Mouse (Mus musculus) megakaryocyte-erythroid progenitor cell, adult 5-6 weeks (primary cell): ENCODE results near the gene Ooep. TPM values are rescaled to one million over a fixed set of nuclear protein-coding genes. Genes with fewer than 3 reads are reported as not detected.
"Not testable (repeated sequence)": the region's sequence is repeated elsewhere in the genome, so short reads cannot be mapped to it uniquely, and the experiment has no call there.

ENCODE experiments used
- ATAC-seq: replicated peaks from 2 replicates; pipeline ENCODE4 v1.8.0; 2016; ENCODE audit warnings: mild to moderate bottlenecking, inconsistent platforms; ENCODE audit not compliant: severe bottlenecking, poor library complexity, low FRiP score, low TSS enrichment
- total RNA-seq, 2 experiments: library from RNA; stranded (forward) in 1 of 2; stranded (reverse) in 1 of 2; fragments of 200-1000, 215-1000 nt in 1 of 2; fragments of >200 nt in 1 of 2; fragmentation: Nextera tagmentation in 1 of 2; gene quantifications; 2 replicates each; pipeline ENCODE4 v1.2.3; 2014 to 2017

Gene Ooep
- total RNA-seq, 2 experiments from 2014 or later: not detected

- no peak for ATAC-seq
Measured at GRCm38 (mm10) chr9:78369349-78369748, 9.2 kb downstream of the Ooep start.

- ATAC-seq: no peak
Measured at GRCm38 (mm10) chr9:78368671-78369293, 9.7 kb downstream of the Ooep start.

- ATAC-seq: not testable (repeated sequence)
Measured at GRCm38 (mm10) chr9:78367959-78368358, 10.6 kb downstream of the Ooep start, which contains the start of gene Dppa5a. Gene Dppa5a, minus strand, starts transcription at chr9:78368177.

- peak; percentile 61; the same call in 1 of the 2 replicates for ATAC-seq
Measured at GRCm38 (mm10) chr9:78365850-78366544, 12.5 kb downstream of the Ooep start.

- ATAC-seq: no peak
Measured at GRCm38 (mm10) chr9:78364701-78365100, 13.8 kb downstream of the Ooep start.

GRCm38 (mm10) chr9:78363374-78363773 lies 15.2 kb downstream of the Ooep start:
- no peak for ATAC-seq

GRCm38 (mm10) chr9:78360484-78360872 lies 18.0 kb downstream of the Ooep start:
- ATAC-seq: no peak

GRCm38 (mm10) chr9:78359750-78360483 lies 18.6 kb downstream of the Ooep start:
- ATAC-seq: no peak

- ATAC-seq: peak; percentile 77
Measured at GRCm38 (mm10) chr9:78358053-78358452, 20.5 kb downstream of the Ooep start.

GRCm38 (mm10) chr9:78355611-78356010 lies 22.9 kb downstream of the Ooep start, which contains the start of gene Gsta2:
Gene Gsta2, minus strand, starts transcription at chr9:78355788.
- ATAC-seq: no peak

GRCm38 (mm10) chr9:78354665-78355578 lies 23.6 kb downstream of the Ooep start:
- ATAC-seq: no peak

- peak; percentile 75 for ATAC-seq
Measured at GRCm38 (mm10) chr9:78351504-78352220, 26.9 kb downstream of the Ooep start.

- not testable (repeated sequence) for ATAC-seq
Measured at GRCm38 (mm10) chr9:78350007-78350406, 28.5 kb downstream of the Ooep start.

- ATAC-seq: not testable (repeated sequence)
Measured at GRCm38 (mm10) chr9:78349141-78349540, 29.4 kb downstream of the Ooep start.

- ATAC-seq: not testable (repeated sequence)
Measured at GRCm38 (mm10) chr9:78348206-78349004, 30.1 kb downstream of the Ooep start.

- no peak for ATAC-seq
Measured at GRCm38 (mm10) chr9:78347004-78347403, 31.5 kb downstream of the Ooep start.

- not testable (repeated sequence) for ATAC-seq
Measured at GRCm38 (mm10) chr9:78345235-78345634, 33.3 kb downstream of the Ooep start.

GRCm38 (mm10) chr9:78343055-78343454 lies 35.5 kb downstream of the Ooep start:
- ATAC-seq: not testable (repeated sequence)
